Mouse (Mus musculus) G1E (cell line): ENCODE results near the gene Snai3. TPM values are rescaled to one million over a fixed set of nuclear protein-coding genes. Genes with fewer than 3 reads are reported as not detected.

ENCODE experiments used
- ATAC-seq: 2 replicates; pipeline ENCODE4 v1.8.0; 2016; ENCODE audit warnings: mild to moderate bottlenecking; ENCODE audit not compliant: insufficient number of reproducible peaks, poor library complexity, low FRiP score, severe bottlenecking; ENCODE audit errors: extremely low read depth
- DNase-seq: peaks from one replicate; pipeline ENCODE4 v3.0.0; 2012; ENCODE audit warnings: low spot score
- H3K27me3 ChIP-seq: 2 replicates; pipeline ENCODE4 v1.6.1; 2012; ENCODE audit warnings: mild to moderate bottlenecking, low read length, inconsistent platforms; ENCODE audit not compliant: insufficient read depth
- H3K36me3 ChIP-seq: replicated peaks from 2 replicates; pipeline ENCODE3; 2012; ENCODE audit warnings: mild to moderate bottlenecking, inconsistent platforms
- H3K4me1 ChIP-seq: 2 replicates; pipeline ENCODE4 v1.6.1; 2012; ENCODE audit warnings: low read depth, low read length, inconsistent platforms, mixed read lengths; ENCODE audit not compliant: insufficient read depth
- H3K4me3 ChIP-seq: 2 replicates; pipeline ENCODE4 v1.5.1; 2012; ENCODE audit warnings: low read depth, mild to moderate bottlenecking, inconsistent platforms, low read length, moderate library complexity, mixed read lengths
- H3K9me3 ChIP-seq: replicated peaks from 2 replicates; pipeline ENCODE4 v1.6.1; 2012; ENCODE audit warnings: inconsistent platforms
- CTCF ChIP-seq: IDR thresholded peaks from 2 replicates; pipeline ENCODE4 v1.5.1; 2012; ENCODE audit warnings: low read depth, low read length, inconsistent platforms, mixed read lengths
- GATA1 ChIP-seq: IDR thresholded peaks from 2 replicates; pipeline ENCODE4 v1.6.1; 2012; ENCODE audit warnings: borderline replicate concordance, low read length, inconsistent platforms, mixed read lengths
- GATA2 ChIP-seq: IDR thresholded peaks from 2 replicates; pipeline ENCODE4 v1.6.1; 2012; ENCODE audit warnings: low read depth, low read length, inconsistent platforms, borderline replicate concordance
- POLR2AphosphoS5 ChIP-seq: IDR thresholded peaks from 2 replicates; pipeline ENCODE4 v1.6.1; 2012; ENCODE audit warnings: low read depth, low read length, inconsistent platforms; ENCODE audit not compliant: insufficient replicate concordance
- TAL1 ChIP-seq: conservative IDR thresholded peaks from 2 replicates; pipeline ENCODE4 v1.6.1; 2012; ENCODE audit warnings: low read depth, low read length, inconsistent platforms, mixed read lengths
- polyA plus RNA-seq: library from polyadenylated mRNA; stranded (reverse); fragments of >175 nt; gene quantifications from 2 replicates; pipeline ENCODE4 v1.2.3, GENCODE M21; 2012
- total RNA-seq, 2 experiments: library from RNA; stranded (forward) in 1 of 2; stranded (reverse) in 1 of 2; fragments of 200-1000 nt in 1 of 2; fragments of >200 nt in 1 of 2; fragmentation: Nextera tagmentation in 1 of 2; gene quantifications; 2 replicates each; pipeline ENCODE4 v1.2.3; 2014 to 2017

Snai3 gene
- total and polyA plus RNA-seq, 3 experiments = not detected

- DNase-seq = no peak
- Histone ChIP-seq H3K27me3 (no peaks in the 10 kb centered on the region), H3K9me3 (peaks cover 3% of the 10 kb centered on the region), H3K4me1 (peaks cover 78% of the 10 kb centered on the region), H3K36me3 (peaks cover 72% of the 10 kb centered on the region), H3K4me3 (peak overlapping the region; percentile 78)
- 0 out of 2 replicates have a peak, but pooled peaks have one; percentile 12 for ATAC-seq
- TF ChIP-seq GATA1 = no peak
- no peak for TF ChIP-seq GATA2
- no peak for TF ChIP-seq POLR2AphosphoS5
- no peak for TF ChIP-seq TAL1
- no peak for TF ChIP-seq CTCF
Observed at GRCm38 (mm10) chr8:122433269-122433905, 27.1 kb downstream of the Snai3 start.

- H3K4me3 ChIP-seq = peak within 1 kb of the TSS; percentile 78
- peak; percentile 64 for ATAC-seq
- peaks cover 72% of the 10 kb centered on the region for H3K36me3 ChIP-seq
- no peaks in the 10 kb centered on the region for H3K27me3 ChIP-seq
- no peak for TF ChIP-seq GATA2
- TF ChIP-seq CTCF = no peak
- no peak for TF ChIP-seq GATA1
- TF ChIP-seq POLR2AphosphoS5 = no peak
- no peak for TF ChIP-seq TAL1
- peaks cover 78% of the 10 kb centered on the region for H3K4me1 ChIP-seq
- H3K9me3 ChIP-seq = peaks cover 3% of the 10 kb centered on the region
- peak; percentile 86 for DNase-seq
Observed at GRCm38 (mm10) chr8:122432443-122433268, 27.9 kb downstream of the Snai3 start, which contains the start of gene Cyba. TSS of gene Cyba (minus strand) at chr8:122432930.

- H3K36me3 ChIP-seq = peaks cover 72% of the 10 kb centered on the region
- TF ChIP-seq GATA2 (no peak), POLR2AphosphoS5 (no peak), CTCF (no peak), TAL1 (no peak), GATA1 (no peak)
- H3K27me3 ChIP-seq = no peaks in the 10 kb centered on the region
- H3K4me3 ChIP-seq = peak overlapping the region; percentile 78
- peaks cover 72% of the 10 kb centered on the region for H3K4me1 ChIP-seq
- peaks cover 3% of the 10 kb centered on the region for H3K9me3 ChIP-seq
- ATAC-seq = no peak
- DNase-seq = peak; percentile 54
Observed at GRCm38 (mm10) chr8:122431694-122432442, 28.7 kb downstream of the Snai3 start.

GRCm38 (mm10) chr8:122430646-122431045, 29.9 kb downstream of the Snai3 start:
- H3K9me3 ChIP-seq = peaks cover 3% of the 10 kb centered on the region
- TF ChIP-seq GATA2 (no peak), TAL1 (no peak), POLR2AphosphoS5 (no peak), GATA1 (no peak), CTCF (no peak)
- ATAC-seq (no peak), DNase-seq (no peak)
- H3K4me1 ChIP-seq = peaks cover 66% of the 10 kb centered on the region
- peaks cover 73% of the 10 kb centered on the region for H3K36me3 ChIP-seq
- no peak overlapping the region; the same call in 1 of the 2 replicates for H3K4me3 ChIP-seq
- no peaks in the 10 kb centered on the region for H3K27me3 ChIP-seq

- Histone ChIP-seq H3K4me3 (no peak overlapping the region; the same call in 1 of the 2 replicates), H3K36me3 (peaks cover 73% of the 10 kb centered on the region), H3K27me3 (no peaks in the 10 kb centered on the region), H3K9me3 (no peaks in the 10 kb centered on the region), H3K4me1 (peaks cover 66% of the 10 kb centered on the region)
- DNase-seq = peak; percentile 72
- peak; percentile 36; the same call in 1 of the 2 replicates for ATAC-seq
- TF ChIP-seq GATA1 (no peak), TAL1 (no peak), GATA2 (no peak), POLR2AphosphoS5 (no peak), CTCF (no peak)
Observed at GRCm38 (mm10) chr8:122430058-122430636, 30.4 kb downstream of the Snai3 start.
